Mouse (Mus musculus): ENCODE data around the gene Mettl1.

- TF ChIP-seq CTCF (IDR thresholded peaks at IDR 0.05; ENCODE audit: borderline replicate concordance, control insufficient read depth, extremely low read depth, insufficient read depth, low read length, poor library complexity) (no peak), POLR2A (IDR thresholded peaks at IDR 0.05; ENCODE audit: control insufficient read depth, extremely low read depth, insufficient read depth, low read length, poor library complexity) (no peak)
Measured at GRCm38 (mm10) chr10:127094382-127094802, 53.2 kb downstream of the Mettl1 start.
